Mouse (Mus musculus) cerebellum, adult (tissue): ENCODE measurements at regions not wholly inside any gene's neighbourhood (a gene's known extent, or its start where the extent isn't known, plus 50 kb on each side); places are given as distances from the start of the nearest gene placed in this dataset.

ENCODE experiments used
- ATAC-seq: cut with Nextera tagmentation; 2 replicates; pipeline ENCODE4 v1.9.2; 2017; ENCODE audit warnings: mild to moderate bottlenecking, moderate library complexity, mixed read lengths; ENCODE audit not compliant: insufficient number of reproducible peaks, low FRiP score, low TSS enrichment

GRCm38 (mm10) chr1:190527545-190528137 is 357.1 kb upstream of the Prox1 start:
- no peak for ATAC-seq

DNA sequence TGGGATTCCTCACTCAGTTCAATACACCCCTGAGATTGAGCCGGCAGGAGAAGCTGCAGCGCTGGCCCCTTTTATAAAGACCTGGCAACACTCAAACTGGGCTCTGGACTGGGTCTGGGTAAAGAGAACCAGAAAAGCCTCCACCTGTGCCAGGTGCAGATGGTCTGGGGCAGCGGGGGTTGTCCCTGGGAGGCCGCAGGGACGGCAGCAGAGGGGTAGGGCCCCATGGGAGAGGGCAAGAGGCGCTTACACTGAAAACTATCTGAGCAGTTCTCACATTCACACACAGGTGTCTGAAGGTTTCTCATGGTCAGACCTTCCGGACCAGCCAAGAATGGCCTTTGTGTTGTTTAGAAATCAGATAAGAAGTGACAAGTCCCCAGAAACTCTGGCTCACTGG is 356.1 kb upstream of the Prox1 start:
- ATAC-seq = no peak

GRCm38 (mm10) chr1:190526046-190526445 is 355.5 kb upstream of the Prox1 start:
- no peak for ATAC-seq

GRCm38 (mm10) chr1:190500106-190500505 is 329.6 kb upstream of the Prox1 start:
- no peak for ATAC-seq

GRCm38 (mm10) chr1:190497474-190497873 is 327.0 kb upstream of the Prox1 start:
- no peak for ATAC-seq

GRCm38 (mm10) chr1:190495741-190496520 is 325.4 kb upstream of the Prox1 start:
- no peak for ATAC-seq

GRCm38 (mm10) chr1:190486551-190487104 is 316.1 kb upstream of the Prox1 start:
- ATAC-seq = no peak

DNA sequence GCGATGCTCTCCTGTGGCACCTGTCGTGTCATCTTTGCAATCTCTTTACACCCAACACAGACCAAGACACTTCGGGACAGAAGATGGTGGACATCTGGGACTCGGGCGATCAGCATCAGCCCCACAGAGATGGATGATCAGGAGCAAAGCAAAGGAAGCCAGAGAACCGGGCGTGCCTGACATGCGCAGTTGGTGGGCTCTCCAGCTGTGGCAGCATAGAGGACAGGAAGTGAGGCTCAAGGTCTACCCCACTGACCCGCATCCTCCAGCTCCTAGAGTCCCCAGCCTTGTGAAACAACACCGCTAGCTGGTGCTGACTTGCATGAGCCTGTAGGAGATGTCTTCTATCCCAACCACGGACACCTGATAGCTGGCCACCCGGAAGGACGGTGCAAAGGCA is 312.9 kb upstream of the Prox1 start:
- peak; percentile 11; the same call in 1 of the 2 replicates for ATAC-seq

DNA sequence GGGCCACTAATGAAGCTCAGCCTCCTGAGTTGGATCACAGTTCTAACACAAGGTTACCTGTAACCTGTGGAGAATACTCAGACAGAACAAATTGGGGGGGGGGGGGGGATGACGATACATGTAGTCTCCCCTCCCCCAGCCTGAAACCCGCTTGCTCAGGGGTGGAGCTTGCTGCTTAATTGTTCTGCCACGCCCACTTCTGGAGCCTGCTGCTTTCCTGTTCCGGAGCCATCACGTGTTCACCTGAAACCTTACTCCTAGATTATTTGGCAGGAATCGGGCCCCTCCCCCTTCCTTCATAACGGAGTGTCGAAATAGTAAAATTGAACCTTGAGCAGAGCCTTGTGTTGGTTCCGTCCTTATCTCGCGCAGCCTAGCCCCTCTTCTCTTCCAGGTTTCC is 310.6 kb upstream of the Prox1 start:
- ATAC-seq = no peak

- ATAC-seq = no peak
Measured at GRCm38 (mm10) chr1:190480601-190481000, 310.1 kb upstream of the Prox1 start.

DNA sequence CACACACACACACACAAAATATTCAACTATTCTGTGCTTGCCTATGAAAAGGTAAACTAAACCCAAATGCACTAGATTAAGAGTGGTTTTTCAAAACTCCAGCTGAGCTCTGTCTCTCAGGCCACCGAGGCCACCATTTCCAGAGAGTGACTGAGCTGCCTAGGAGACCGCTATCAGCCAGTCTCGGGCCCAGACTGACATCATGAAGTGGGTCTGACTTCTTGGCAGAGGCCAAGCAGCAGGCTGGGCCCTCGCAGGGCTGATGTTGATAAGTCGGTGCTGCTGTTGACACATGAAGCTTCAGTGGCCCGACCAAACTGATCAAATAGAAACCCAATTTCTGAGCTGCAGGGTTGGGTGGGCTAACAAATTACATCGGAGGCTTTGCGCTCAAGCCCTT is 302.2 kb upstream of the Prox1 start:
- ATAC-seq = no peak

- ATAC-seq = no peak
Measured at GRCm38 (mm10) chr1:190470336-190470735, 299.8 kb upstream of the Prox1 start.

GRCm38 (mm10) chr1:190457541-190458061 is 287.1 kb upstream of the Prox1 start:
- ATAC-seq = no peak

DNA sequence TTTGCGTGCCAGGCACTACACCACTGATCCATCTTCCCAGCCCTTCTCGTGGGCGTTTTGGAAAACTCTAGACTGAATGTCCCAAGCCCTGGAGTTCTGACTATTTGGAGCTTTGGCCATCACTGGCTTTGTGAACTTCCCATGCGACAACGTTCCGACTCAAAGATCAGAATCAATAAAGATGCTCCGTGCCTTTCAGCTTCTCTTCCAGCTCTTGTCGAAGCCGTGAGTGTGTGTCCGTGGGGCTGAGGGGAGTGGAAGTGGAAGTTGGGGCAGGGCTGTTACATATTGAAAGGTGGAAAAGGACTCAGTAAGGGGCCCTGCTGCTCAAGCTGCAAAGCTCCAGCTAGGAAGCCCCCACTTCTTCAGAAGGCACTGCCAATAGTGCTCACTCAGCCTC is 283.0 kb upstream of the Prox1 start:
- ATAC-seq = no peak

DNA sequence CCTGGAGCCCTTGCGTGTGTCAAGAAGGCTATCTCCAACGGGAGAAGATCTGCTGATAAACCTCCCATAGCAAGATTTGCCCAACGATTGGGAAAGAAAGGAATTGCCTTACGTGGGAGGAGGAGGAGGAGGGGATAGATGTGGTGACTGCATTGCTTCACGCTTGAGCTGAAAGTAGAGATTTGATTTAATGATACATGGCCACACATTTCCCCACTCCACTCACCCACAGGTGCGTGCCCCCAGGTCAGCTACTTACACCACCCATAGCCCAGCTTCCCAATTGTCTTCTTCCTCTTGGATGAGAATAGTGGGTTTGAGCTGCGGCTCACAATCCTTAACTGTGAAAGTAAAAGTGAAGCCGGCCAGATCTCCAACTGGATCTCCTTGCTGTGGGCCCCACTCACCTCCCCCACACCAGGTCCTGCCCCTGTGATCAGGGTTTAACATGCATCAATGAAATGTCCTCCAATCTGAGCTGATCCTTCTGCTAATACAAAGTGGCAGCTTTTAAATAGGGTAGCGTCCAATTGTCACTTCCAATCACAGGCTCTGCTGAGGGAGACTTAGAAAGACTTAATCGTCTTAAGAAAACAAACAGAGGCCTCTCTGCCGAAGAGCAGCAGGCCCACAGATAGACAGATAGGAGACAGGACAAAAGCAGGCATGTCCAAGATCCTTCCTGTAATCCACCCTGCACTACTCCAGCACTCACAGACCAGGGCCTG is 281.8 kb upstream of the Prox1 start:
- ATAC-seq = no peak

DNA sequence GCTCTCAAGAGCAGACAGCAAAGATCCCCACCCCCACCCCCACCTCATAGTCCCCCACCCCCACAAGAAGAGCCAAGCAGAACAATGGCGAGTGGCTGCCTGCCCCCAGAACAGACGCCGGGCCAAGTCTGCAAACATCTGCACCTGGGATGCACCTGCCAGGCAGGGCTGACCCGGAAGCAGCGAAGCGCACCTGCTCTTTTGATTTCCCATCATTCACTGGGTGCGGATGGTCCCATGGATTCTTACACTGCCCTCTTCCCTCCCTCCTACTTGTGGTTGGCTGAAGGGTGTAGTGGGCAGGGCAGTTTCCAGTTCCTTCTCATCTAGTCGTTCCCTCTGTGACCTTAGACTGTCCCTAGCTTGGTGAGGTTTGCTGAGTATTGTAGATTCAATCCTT is 277.7 kb upstream of the Prox1 start:
- no peak for ATAC-seq

DNA sequence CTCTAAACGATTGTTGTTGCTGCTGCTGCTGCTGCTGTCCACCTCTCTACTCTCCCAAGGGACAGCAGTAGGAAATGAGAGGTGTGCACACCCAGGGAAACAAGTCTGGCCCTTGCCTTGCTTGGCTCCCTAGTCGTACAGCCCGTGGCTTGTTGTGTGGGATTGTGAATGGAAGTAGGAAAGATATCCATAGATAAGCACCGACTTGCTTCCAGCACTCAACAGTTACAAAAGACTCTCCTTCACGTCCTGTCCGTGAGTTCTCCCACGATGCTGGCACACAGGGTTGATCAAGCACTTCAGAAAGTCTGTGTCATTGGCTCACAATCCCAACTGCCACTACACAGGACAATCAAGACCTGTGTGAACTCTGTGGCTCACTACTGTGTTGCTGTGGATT is 276.7 kb upstream of the Prox1 start:
- ATAC-seq = no peak

DNA sequence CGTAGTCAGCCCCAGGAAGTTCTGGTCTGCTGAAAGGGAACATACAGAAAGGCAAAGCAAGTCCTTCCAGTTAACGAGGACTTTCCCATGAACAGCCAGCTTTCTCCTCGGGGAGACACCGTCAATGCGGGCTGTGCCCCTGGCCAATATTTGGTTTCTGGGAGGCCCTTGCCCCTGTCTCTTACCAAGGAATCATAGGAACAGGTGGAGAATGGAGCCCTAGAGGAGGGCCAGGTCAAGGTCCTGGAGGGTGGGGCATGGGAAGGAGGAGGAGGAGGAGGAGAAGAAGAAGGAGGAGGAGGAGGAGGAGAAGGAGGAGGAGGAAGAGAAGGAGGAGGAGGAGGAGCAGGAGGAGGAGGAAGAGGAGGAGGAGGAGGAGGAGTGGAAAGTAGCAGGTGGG is 276.2 kb upstream of the Prox1 start:
- ATAC-seq = no peak

GRCm38 (mm10) chr1:190444366-190444765 is 273.9 kb upstream of the Prox1 start:
- ATAC-seq = no peak

DNA sequence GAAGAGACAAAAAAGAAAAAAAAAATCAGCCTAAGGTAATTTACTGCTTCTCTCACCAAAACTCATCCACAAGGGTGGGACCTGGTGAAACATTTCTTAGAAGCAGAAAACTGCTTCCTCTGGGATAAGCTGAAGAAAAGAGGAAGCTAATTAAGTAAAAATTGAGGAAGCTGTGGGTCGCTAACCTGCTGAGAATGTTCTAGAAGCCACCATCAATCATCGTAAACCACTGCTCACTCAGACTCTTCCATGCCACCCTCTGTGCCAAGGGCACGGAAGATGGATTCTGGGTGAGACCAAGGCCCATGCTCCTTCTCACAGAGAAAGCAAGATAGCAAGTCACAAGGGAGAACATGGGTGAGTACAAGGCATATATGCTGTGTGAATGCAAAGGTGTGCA is 272.7 kb upstream of the Prox1 start:
- ATAC-seq = no peak

GRCm38 (mm10) chr1:190442166-190442565 is 271.7 kb upstream of the Prox1 start:
- ATAC-seq = no peak
